Mouse (Mus musculus) left cerebral cortex, postnatal 25 days (tissue): ENCODE measurements around the gene Rnft1. TPM values are rescaled to one million over a fixed set of nuclear protein-coding genes. Genes with fewer than 3 reads are reported as not detected.
A peak's percentile ranks its signal among the peaks of the same experiment; 100 is the strongest.
"Not testable (repeated sequence)": the region's sequence is repeated elsewhere in the genome, so short reads cannot be mapped to it uniquely, and the experiment has no call there.

Experiments used
- DNase-seq, 2 experiments: peaks; one replicate each; pipeline ENCODE4 v3.0.0; 2022; ENCODE audit warnings: low spot score in 2 of 2, mixed read lengths in 1 of 2
- intact Hi-C: fragments of 180-260 bp; cut with DNase I; formaldehyde crosslinking; loops from one replicate; pipeline ENCODE4 v1.15.1; 2025
- total RNA-seq, 2 experiments: library from RNA; stranded (reverse); gene quantifications; 2 replicates each; pipeline ENCODE4 v1.2.3; 2021

Gene Rnft1
- total RNA-seq, 2 experiments from 2014 or later = 29.4 to 31.4 TPM

DNA sequence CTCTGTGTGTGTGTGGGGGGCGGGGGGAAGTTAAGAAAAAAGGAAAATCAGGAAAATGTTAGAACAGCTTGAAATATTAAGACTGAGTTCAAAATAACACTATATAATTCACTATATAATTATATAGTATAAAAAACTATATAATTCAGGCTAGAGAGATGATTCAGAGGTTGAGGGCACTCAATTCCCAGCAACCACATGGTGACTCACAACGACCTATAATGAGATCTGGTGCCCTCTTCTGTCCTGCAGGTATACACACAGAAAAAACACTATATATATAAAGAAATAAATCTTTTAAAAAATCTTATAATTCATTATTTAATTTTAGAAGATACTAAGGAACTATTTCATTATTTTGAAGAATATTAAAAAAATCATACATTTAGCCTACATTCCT, 23.5 kb downstream of the Rnft1 start:
- intact Hi-C loops = no loop called here
- no peak for DNase-seq

GRCm38 (mm10) chr11:86516620-86517019, 32.2 kb downstream of the Rnft1 start:
- intact Hi-C loops = no loop called here
- no peak for DNase-seq

DNA sequence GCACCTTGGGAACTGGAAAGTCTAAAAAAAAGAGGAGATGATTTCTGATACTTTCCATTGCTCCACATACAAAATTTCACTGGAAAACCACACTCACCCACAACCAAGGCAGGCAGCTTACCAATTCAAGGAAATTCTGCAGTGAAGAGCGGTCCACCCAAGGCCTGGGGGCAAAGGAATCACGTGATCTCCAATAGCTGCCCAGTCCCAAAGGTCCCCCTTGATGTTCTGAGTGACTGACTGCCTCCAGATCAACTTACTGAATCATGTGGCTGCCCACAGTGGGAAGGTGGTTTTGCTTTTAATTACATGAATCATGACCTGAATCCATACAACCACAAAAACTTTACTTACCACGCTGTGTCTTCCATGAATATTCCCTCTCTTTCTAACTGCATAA, 32.8 kb downstream of the Rnft1 start:
- DNase-seq = no peak
- intact Hi-C loops = no loop called here

GRCm38 (mm10) chr11:86519751-86520150, 35.3 kb downstream of the Rnft1 start:
- intact Hi-C loops = no loop called here

DNA sequence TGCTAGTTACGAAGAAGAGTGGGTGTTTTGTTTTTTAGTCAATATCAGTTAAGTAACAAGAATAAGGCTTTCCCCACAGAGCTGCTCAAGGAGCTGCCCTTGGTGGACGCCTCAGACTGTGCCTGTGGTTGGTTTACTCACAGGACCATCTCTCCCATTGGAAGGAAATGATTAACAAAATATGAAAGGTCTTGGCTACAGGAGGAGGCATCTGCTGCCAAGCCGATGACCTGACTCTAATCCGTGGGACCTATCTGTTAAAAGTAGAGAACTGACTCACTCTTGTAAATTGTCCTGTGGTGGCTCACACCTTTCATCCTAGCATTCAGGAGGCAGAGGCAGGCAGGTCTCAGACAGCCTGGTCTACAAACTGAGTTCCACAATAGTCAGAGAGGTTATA, 43.1 kb downstream of the Rnft1 start:
- intact Hi-C loops = no loop called here
- no peak for DNase-seq

More at GRCm38 (mm10) chr11:86519751-86520150, 35.3 kb downstream of the Rnft1 start:
- no peak for DNase-seq

GRCm38 (mm10) chr11:86532834-86533233, 48.4 kb downstream of the Rnft1 start:
- intact Hi-C loops = no loop called here
- DNase-seq = peak in 1 of 2 experiments; percentile 22

- intact Hi-C loops, DNase-seq: not testable (repeated sequence)
These were observed 48.8 kb downstream of the Rnft1 start for GRCm38 (mm10) chr11:86533302-86533701.

DNA sequence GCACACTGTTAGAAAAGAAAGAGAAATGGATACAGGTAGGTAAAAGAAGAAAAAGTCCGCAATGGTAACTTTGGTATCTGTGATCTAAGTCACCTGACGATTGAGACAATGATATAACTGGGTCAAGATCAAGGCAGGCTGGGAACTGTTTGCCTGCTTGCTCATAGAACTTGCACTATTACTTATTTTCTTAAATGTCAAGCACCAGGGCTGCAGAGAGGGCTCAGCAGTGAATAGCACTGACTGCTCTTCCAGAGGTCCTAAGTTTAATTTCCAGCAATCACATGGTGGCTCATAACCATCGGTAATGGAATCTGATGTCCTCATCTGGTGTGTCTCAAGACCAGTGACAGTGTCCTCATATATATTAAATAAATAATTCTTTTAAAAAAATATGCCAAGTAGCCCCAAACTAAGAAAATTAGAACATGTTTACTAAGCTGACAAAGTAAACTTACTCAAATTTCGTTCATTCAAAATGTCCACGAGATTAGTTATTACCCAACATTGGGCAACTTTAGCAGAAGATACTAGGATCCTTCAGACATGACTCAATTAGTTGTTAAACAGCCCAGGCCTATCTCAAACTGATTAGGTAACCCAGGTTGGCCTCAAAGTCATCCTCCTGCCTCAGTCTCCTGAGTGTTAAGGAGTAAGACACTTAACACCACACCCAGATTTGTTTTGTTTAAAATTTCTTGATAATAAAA, 49.9 kb downstream of the Rnft1 start:
- intact Hi-C loops = no loop called here
- no peak for DNase-seq

GRCm38 (mm10) chr11:86538786-86539185, 54.3 kb downstream of the Rnft1 start:
- intact Hi-C loops = no loop called here
- no peak for DNase-seq

DNA sequence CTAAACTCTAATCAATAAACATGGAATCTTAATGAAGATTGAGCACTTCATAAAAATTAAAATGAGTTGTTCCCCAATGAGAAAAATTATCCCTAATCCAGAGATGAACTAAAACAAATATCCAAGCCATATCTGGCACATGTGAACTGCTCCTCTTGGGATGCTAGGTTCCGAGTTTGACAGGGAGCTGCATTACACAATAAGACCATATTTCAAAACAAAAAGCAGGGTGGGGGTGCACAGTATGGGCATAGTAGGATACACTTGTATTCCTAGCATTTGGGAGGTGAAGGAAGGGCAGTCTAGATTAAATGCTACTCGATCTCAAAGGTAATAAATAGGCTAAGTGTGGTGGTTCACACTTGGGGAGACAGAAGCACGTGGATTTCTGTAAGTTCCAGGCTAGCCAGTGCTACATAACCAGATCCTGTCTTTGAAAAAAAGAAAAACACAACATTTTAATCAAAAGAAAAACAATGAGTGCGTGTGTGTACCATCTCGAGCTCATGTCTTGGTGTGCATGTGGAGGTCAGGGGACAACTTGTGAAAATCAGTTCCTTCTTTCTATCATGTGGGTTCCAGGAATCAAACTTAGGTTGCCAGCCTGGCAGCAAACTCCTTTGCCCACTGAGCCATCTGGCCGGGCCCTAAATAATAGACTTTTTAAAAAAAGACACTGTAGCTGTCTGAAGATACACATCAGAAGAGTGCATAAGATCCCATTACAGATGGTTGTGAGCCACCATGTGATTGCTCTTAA, 55.4 kb downstream of the Rnft1 start:
- intact Hi-C loops = no loop called here
- no peak for DNase-seq

- intact Hi-C loops = no loop called here
- DNase-seq = no peak
These were observed 56.0 kb downstream of the Rnft1 start for GRCm38 (mm10) chr11:86540476-86540845.

DNA sequence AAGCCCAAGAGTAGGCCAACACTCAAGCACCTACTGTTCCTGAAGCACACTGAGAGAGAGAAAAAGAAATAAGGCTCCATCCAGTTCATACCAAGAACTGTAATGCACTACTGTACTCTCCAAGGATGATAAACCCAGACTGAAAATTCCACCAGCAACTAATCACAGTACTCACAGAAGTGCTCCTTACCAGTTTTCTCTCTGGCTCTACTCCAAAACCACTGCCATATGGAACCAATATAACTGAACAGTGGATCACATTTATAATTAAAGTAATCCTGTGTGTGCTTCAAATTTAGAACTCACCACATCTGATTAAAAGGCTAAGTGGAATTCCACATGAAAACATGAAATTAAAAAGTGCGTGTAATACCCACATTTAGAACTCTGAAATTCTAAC, 58.4 kb downstream of the Rnft1 start:
- intact Hi-C loops = no loop called here
- DNase-seq = no peak

DNA sequence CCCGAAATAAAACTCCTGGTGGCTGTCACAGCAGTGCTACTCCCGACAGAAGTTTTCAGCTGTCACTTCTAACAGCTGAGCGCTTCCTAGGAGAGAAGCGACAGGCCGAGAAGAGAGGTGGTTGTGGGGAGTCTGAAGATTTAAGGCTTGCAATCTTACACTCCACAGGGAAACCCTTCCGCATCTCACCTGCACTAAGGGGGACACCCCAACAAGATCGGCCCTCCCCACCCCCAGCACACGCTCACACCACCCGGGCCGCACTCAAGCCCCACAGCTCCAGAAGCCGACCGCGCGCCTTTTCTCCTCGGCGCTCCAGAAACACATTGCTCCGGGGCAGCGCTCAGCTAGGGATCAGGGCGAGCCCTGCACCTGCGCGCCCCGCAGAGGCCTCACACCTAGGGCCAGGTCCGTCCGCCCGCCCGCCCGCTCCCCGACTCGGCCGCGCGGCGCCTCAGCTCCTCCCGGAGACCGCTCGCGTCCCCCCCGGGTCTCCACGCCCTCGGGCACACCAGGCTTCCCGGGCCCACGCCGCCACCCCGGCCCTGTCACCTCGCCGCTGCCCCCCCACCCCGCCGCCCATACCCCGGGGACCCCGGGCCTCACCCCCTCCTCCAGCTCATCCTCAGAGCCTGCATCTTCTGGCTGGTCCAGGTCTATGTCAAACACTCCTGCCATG, 59.6 kb downstream of the Rnft1 start:
- DNase-seq = peak in 1 of 2 experiments; percentile 18
- intact Hi-C loops = no loop called here

GRCm38 (mm10) chr11:86544639-86545299, 60.3 kb downstream of the Rnft1 start, which contains the start of the genes Rps6kb1 and Tubd1:
Gene Rps6kb1 (minus strand): TSS chr11:86544805.
Gene Tubd1 (plus strand): TSS chr11:86544991.
- DNase-seq = peak; percentile 99 to 100

GRCm38 (mm10) chr11:86545556-86545955, 61.1 kb downstream of the Rnft1 start:
- DNase-seq = no peak
- intact Hi-C loops = no loop called here

More at GRCm38 (mm10) chr11:86544639-86545299, 60.3 kb downstream of the Rnft1 start, which contains the start of the genes Rps6kb1 and Tubd1:
- intact Hi-C loops = no loop called here

GRCm38 (mm10) chr11:86547412-86547811, 63.0 kb downstream of the Rnft1 start:
- DNase-seq = no peak
- intact Hi-C loops = no loop called here
